Mouse (Mus musculus) brain, embryonic 14.5 days (tissue): Measurements from ENCODE around the gene Pik3r5.

Source experiments
- CTCF ChIP-seq: fragments of 200-500 bp; IDR thresholded peaks from 2 replicates; pipeline ENCODE4 v1.5.1; 2012; ENCODE audit warnings: inconsistent platforms, mild to moderate bottlenecking, moderate library complexity, borderline replicate concordance; ENCODE audit not compliant: insufficient read depth, insufficient read length; ENCODE audit errors: extremely low read depth
- POLR2A ChIP-seq: fragments of 200-500 bp; IDR thresholded peaks from 2 replicates; pipeline ENCODE4 v1.6.1; 2012; ENCODE audit warnings: mild to moderate bottlenecking, inconsistent platforms, borderline replicate concordance; ENCODE audit not compliant: poor library complexity, insufficient read depth, insufficient read length, severe bottlenecking; ENCODE audit errors: extremely low read depth

GRCm38 (mm10) chr11:68440100-68440499 is 8.2 kb downstream of the Pik3r5 start:
- no peak for TF ChIP-seq CTCF
- no peak for TF ChIP-seq POLR2A
